Mouse (Mus musculus) limb, embryonic 12.5 days (tissue): ENCODE data around the gene Lrrc40. TPM values are rescaled to one million over a fixed set of nuclear protein-coding genes. Genes with fewer than 3 reads are reported as not detected.
"Not testable (repeated sequence)": the region's sequence is repeated elsewhere in the genome, so short reads cannot be mapped to it uniquely, and the experiment has no call there.

ENCODE experiments used
- ATAC-seq: fragments of 200-750 bp; cut with Nextera tagmentation; 2 replicates; pipeline ENCODE4 v1.8.0; 2017; ENCODE audit warnings: low read depth, moderate TSS enrichment; ENCODE audit not compliant: insufficient number of reproducible peaks, insufficient read depth, low FRiP score, low TSS enrichment
- H3K27ac ChIP-seq: fragments of 300-500 bp; sonication (generic); 2 replicates; pipeline ENCODE4 v1.5.1; 2016; ENCODE audit warnings: mild to moderate bottlenecking, moderate library complexity
- H3K27me3 ChIP-seq: fragments of 300-500 bp; sonication (generic); 2 replicates; pipeline ENCODE4 v1.6.1; 2016; ENCODE audit warnings: mild to moderate bottlenecking, moderate library complexity
- H3K36me3 ChIP-seq: fragments of 300-500 bp; sonication (generic); 2 replicates; pipeline ENCODE4 v1.6.1; 2016; ENCODE audit warnings: mild to moderate bottlenecking, moderate library complexity
- H3K4me1 ChIP-seq: fragments of 300-500 bp; sonication (generic); replicated peaks from 2 replicates; pipeline ENCODE4 v1.6.1; 2016
- H3K4me2 ChIP-seq: fragments of 300-500 bp; sonication (generic); 2 replicates; pipeline ENCODE4 v1.6.1; 2016; ENCODE audit warnings: mild to moderate bottlenecking, moderate library complexity
- H3K4me3 ChIP-seq: fragments of 300-500 bp; sonication (generic); replicated peaks from 2 replicates; pipeline ENCODE4 v1.5.1; 2016; ENCODE audit warnings: mild to moderate bottlenecking
- H3K9ac ChIP-seq: fragments of 300-500 bp; sonication (generic); replicated peaks from 2 replicates; pipeline ENCODE4 v1.6.1; 2016; ENCODE audit warnings: mild to moderate bottlenecking, moderate library complexity
- H3K9me3 ChIP-seq: fragments of 300-500 bp; sonication (generic); 2 replicates; pipeline ENCODE4 v1.6.1; 2016; ENCODE audit warnings: mild to moderate bottlenecking, moderate library complexity
- WGBS: fragments of 180-500 bp; shearing (Covaris S2); methylation state at CpG from one replicate; pipeline ENCODE4 v1.1.7; 2016; 5-methylcytosine and 5-hydroxymethylcytosine counted together
- polyA plus RNA-seq: library from polyadenylated mRNA; unstranded; fragments of >200 nt; fragmentation: Nextera tagmentation; extraction: Ambion mirVana; gene quantifications from 2 replicates; pipeline ENCODE4 v1.2.1, GENCODE M21; 2016

Lrrc40 gene
- polyA plus RNA-seq, 1 experiment from 2014 or later: 67.7 TPM

DNA sequence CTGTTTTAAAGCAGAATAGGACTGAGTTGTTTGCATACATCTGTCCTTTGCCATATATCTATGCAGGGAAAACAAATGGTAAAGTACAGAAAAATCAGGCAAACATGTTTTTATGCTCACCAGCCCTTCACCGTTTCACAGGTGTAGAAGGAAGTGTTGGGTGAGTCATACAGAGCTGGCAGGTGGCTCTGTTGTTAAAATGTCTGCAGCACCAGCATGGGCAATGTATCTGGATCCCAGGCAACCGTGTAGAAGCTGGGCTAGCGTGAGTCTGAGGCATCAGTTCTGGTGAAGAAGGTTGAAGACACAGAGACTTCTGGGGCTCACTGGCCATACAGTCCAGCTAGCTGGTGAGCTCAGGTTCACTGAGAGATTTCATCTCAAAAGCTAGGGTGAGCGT, 57.5 kb downstream of the Lrrc40 start:
- H3K9ac ChIP-seq: no peak overlapping the region

DNA sequence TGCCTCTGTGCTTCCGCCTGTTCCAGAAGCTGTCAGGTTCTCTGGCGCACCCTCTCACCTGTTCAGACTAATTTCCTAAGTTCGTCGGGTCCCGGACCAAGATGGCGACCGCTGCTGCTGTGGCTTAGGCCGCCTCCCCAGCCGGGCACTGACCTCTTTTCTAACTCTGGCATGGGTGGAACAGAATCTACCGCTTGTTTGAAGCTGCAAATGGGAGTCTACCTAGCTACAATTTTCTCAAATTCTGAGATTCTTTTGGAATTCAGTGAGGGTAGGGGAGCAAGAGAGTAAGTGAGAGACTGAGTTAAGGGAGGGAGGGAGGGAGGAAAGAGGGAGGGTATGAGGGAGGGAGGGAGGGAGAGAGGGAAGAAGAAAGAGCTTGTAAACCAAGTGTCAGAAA, 65.6 kb downstream of the Lrrc40 start:
- not testable (repeated sequence) for H3K27me3 ChIP-seq, H3K9me3 ChIP-seq, H3K27ac ChIP-seq, H3K9ac ChIP-seq, H3K36me3 ChIP-seq, H3K4me2 ChIP-seq, H3K4me1 ChIP-seq, H3K4me3 ChIP-seq, ATAC-seq
- 95% methylated on average over 9 of the region's 10 CpGs for WGBS

More for the DNA sequence above, 57.5 kb downstream of the Lrrc40 start:
- no peaks in the 10 kb centered on the region for H3K27me3 ChIP-seq
- H3K9me3 ChIP-seq: no peaks in the 10 kb centered on the region
- no peak overlapping the region for H3K4me3 ChIP-seq
- H3K4me2 ChIP-seq: no peak overlapping the region
- no peak overlapping the region for H3K27ac ChIP-seq
- H3K36me3 ChIP-seq: no peaks in the 10 kb centered on the region
- ATAC-seq: no peak
- 80% methylated on average over 4 of the region's 4 CpGs for WGBS
- no peaks in the 10 kb centered on the region for H3K4me1 ChIP-seq

DNA sequence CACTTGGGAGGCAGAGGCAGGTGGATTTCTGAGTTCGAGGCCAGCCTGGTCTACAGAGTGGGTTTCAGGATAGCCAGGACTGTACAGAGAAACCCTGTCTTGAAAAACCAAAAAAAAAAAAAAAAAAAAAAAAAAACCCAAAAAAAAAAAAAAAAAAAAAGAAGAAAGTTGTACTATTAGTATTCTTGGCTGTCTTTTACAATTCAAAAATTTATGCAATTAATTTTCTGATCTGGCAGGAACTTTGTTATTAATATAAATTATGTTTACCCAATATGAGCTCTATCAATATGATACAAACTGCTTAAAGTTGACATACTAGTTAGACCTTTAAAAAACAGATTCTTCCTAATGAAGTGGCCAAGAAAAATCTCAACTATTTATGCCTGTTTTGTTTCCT, 66.1 kb downstream of the Lrrc40 start:
- not testable (repeated sequence) for H3K9me3 ChIP-seq, H3K27me3 ChIP-seq, ATAC-seq, H3K27ac ChIP-seq, H3K4me3 ChIP-seq, H3K4me1 ChIP-seq, H3K4me2 ChIP-seq, H3K36me3 ChIP-seq, H3K9ac ChIP-seq
- WGBS: 78% methylated on average over 1 of the region's 1 CpGs

- Histone ChIP-seq H3K4me3 (no peak overlapping the region), H3K27me3 (no peaks in the 10 kb centered on the region), H3K4me1 (no peaks in the 10 kb centered on the region), H3K36me3 (no peaks in the 10 kb centered on the region), H3K9me3 (no peaks in the 10 kb centered on the region), H3K9ac (no peak overlapping the region), H3K27ac (no peak overlapping the region), H3K4me2 (no peak overlapping the region)
- ATAC-seq: no peak
- WGBS: 65% methylated on average over 2 of the region's 2 CpGs
Measured at GRCm38 (mm10) chr3:158103467-158103866, 67.0 kb downstream of the Lrrc40 start.

- Histone ChIP-seq H3K27ac (no peak overlapping the region), H3K4me3 (no peak overlapping the region), H3K4me2 (no peak overlapping the region), H3K27me3 (no peaks in the 10 kb centered on the region), H3K4me1 (no peaks in the 10 kb centered on the region), H3K36me3 (no peaks in the 10 kb centered on the region), H3K9me3 (no peaks in the 10 kb centered on the region), H3K9ac (no peak overlapping the region)
- 80% methylated on average over 1 of the region's 1 CpGs for WGBS
- ATAC-seq: no peak
Measured at GRCm38 (mm10) chr3:158105260-158105659, 68.8 kb downstream of the Lrrc40 start.

Other genes starting within 250 kb of the Lrrc40 start
- 19.7 and 22.1 TPM in 2 replicates for gene Cth, start 111.6 kb upstream of the Lrrc40 start, polyA plus RNA-seq
- 18.3 and 19.1 TPM in 2 replicates for gene Ankrd13c, start 89.4 kb upstream of the Lrrc40 start, polyA plus RNA-seq
- gene Srsf11, start within 50 bp of the Lrrc40 start, polyA plus RNA-seq: 347 and 349 TPM in 2 replicates